Mouse (Mus musculus) liver, embryonic 12.5 days (tissue): Measurements from ENCODE around the gene D730048I06Rik. TPM values are rescaled to one million over a fixed set of nuclear protein-coding genes. Genes with fewer than 3 reads are reported as not detected.
"Not testable (repeated sequence)": the region's sequence is repeated elsewhere in the genome, so short reads cannot be mapped to it uniquely, and the experiment has no call there.

Experiments used
- ATAC-seq: fragments of 200-750 bp; cut with Nextera tagmentation; 2 replicates; pipeline ENCODE4 v1.8.0; 2017; ENCODE audit warnings: moderate number of reproducible peaks, mild to moderate bottlenecking, moderate library complexity
- H3K27ac ChIP-seq: fragments of 300-500 bp; sonication (generic); 2 replicates; pipeline ENCODE4 v1.5.1; 2016; ENCODE audit warnings: mild to moderate bottlenecking
- H3K27me3 ChIP-seq: fragments of 300-500 bp; sonication (generic); replicated peaks from 2 replicates; pipeline ENCODE4 v1.6.1; 2016; ENCODE audit warnings: mild to moderate bottlenecking, moderate library complexity
- H3K36me3 ChIP-seq: fragments of 300-500 bp; sonication (generic); 2 replicates; pipeline ENCODE4 v1.6.1; 2016; ENCODE audit warnings: mild to moderate bottlenecking, moderate library complexity
- H3K4me1 ChIP-seq: fragments of 300-500 bp; sonication (generic); 2 replicates; pipeline ENCODE4 v1.6.1; 2016
- H3K4me2 ChIP-seq: fragments of 300-500 bp; sonication (generic); 2 replicates; pipeline ENCODE4 v1.6.1; 2016; ENCODE audit warnings: mild to moderate bottlenecking, moderate library complexity
- H3K4me3 ChIP-seq: fragments of 300-500 bp; sonication (generic); 2 replicates; pipeline ENCODE4 v1.5.1; 2016; ENCODE audit warnings: mild to moderate bottlenecking, moderate library complexity
- H3K9ac ChIP-seq: fragments of 300-500 bp; sonication (generic); 2 replicates; pipeline ENCODE4 v1.6.1; 2016; ENCODE audit warnings: mild to moderate bottlenecking, moderate library complexity
- H3K9me3 ChIP-seq: fragments of 300-500 bp; sonication (generic); replicated peaks from 2 replicates; pipeline ENCODE4 v1.6.1; 2016; ENCODE audit warnings: mild to moderate bottlenecking, moderate library complexity
- WGBS: fragments of 180-500 bp; shearing (Covaris S2); methylation state at CpG from one replicate; pipeline ENCODE4 v1.1.7; 2016; ENCODE audit not compliant: insufficient replicate concordance; 5-methylcytosine and 5-hydroxymethylcytosine counted together
- polyA plus RNA-seq: library from polyadenylated mRNA; unstranded; fragments of >200 nt; fragmentation: Nextera tagmentation; extraction: Ambion mirVana; gene quantifications from 2 replicates; pipeline ENCODE4 v1.2.1, GENCODE M21; 2016

D730048I06Rik gene
- not detected in 2 replicates for polyA plus RNA-seq

- H3K27ac ChIP-seq: no peak within 1 kb of the TSS
- no peak within 1 kb of the TSS for H3K9ac ChIP-seq
- no peak within 1 kb of the TSS for H3K4me3 ChIP-seq
- H3K4me1 ChIP-seq: no peaks in the 10 kb centered on the region
- ATAC-seq: no peak
- H3K9me3 ChIP-seq: 0 out of 2 replicates have a peak, but pooled peaks cover 1% of the 10 kb centered on the region
- WGBS: 74% methylated on average over 3 of the region's 3 CpGs
- no peaks in the 10 kb centered on the region for H3K27me3 ChIP-seq
- no peak within 1 kb of the TSS for H3K4me2 ChIP-seq
- H3K36me3 ChIP-seq: no peaks in the 10 kb centered on the region
Measured at GRCm38 (mm10) chr9:35790001-35790400, at the start of gene D730048I06Rik, which contains the start of gene Gm27235. Gene D730048I06Rik, minus strand, starts transcription at chr9:35790112. Gene Gm27235, minus strand, starts transcription at chr9:35790101.

- H3K9me3 ChIP-seq: peaks cover 11% of the 10 kb centered on the region; the same call in 1 of the 2 replicates
- not testable (repeated sequence) for H3K4me3 ChIP-seq, H3K27ac ChIP-seq, H3K4me2 ChIP-seq, ATAC-seq, H3K27me3 ChIP-seq, H3K9ac ChIP-seq, H3K4me1 ChIP-seq, H3K36me3 ChIP-seq
- WGBS: 81% methylated on average over 15 of the region's 15 CpGs
Measured at GRCm38 (mm10) chr9:35817881-35818280, 28.0 kb upstream of the D730048I06Rik start.

GRCm38 (mm10) chr9:35798146-35798545 is 8.2 kb upstream of the D730048I06Rik start:
- H3K4me1 ChIP-seq: no peaks in the 10 kb centered on the region
- no peaks in the 10 kb centered on the region for H3K27me3 ChIP-seq
- no peak overlapping the region for H3K4me3 ChIP-seq
- no peak overlapping the region for H3K9ac ChIP-seq
- H3K9me3 ChIP-seq: no peaks in the 10 kb centered on the region
- H3K4me2 ChIP-seq: no peak overlapping the region
- no peak overlapping the region for H3K27ac ChIP-seq
- no peaks in the 10 kb centered on the region for H3K36me3 ChIP-seq
- ATAC-seq: no peak

GRCm38 (mm10) chr9:35778009-35778408 is 11.9 kb downstream of the D730048I06Rik start, which contains the start of gene Gm17727:
Gene Gm17727, minus strand, starts transcription at chr9:35778109.
- no peak for ATAC-seq
- Histone ChIP-seq H3K27ac (no peak within 1 kb of the TSS), H3K4me3 (no peak within 1 kb of the TSS), H3K9me3 (no peaks in the 10 kb centered on the region; the same call in 1 of the 2 replicates), H3K4me2 (no peak within 1 kb of the TSS), H3K36me3 (no peaks in the 10 kb centered on the region), H3K9ac (no peak within 1 kb of the TSS), H3K4me1 (no peaks in the 10 kb centered on the region), H3K27me3 (no peaks in the 10 kb centered on the region)
- 43% methylated on average over 3 of the region's 3 CpGs for WGBS

- Histone ChIP-seq H3K9me3 (no peaks in the 10 kb centered on the region), H3K27ac (no peak overlapping the region), H3K4me1 (no peaks in the 10 kb centered on the region), H3K36me3 (no peaks in the 10 kb centered on the region), H3K4me2 (no peak overlapping the region), H3K27me3 (no peaks in the 10 kb centered on the region), H3K4me3 (no peak overlapping the region), H3K9ac (no peak overlapping the region)
- no peak for ATAC-seq
Measured at GRCm38 (mm10) chr9:35756843-35757242, 33.1 kb downstream of the D730048I06Rik start.

- H3K27ac ChIP-seq: no peak within 1 kb of the TSS
- H3K4me2 ChIP-seq: no peak within 1 kb of the TSS
- H3K4me1 ChIP-seq: no peaks in the 10 kb centered on the region
- no peak within 1 kb of the TSS for H3K4me3 ChIP-seq
- H3K9ac ChIP-seq: no peak within 1 kb of the TSS
- no peaks in the 10 kb centered on the region for H3K36me3 ChIP-seq
- ATAC-seq: no peak
- no peaks in the 10 kb centered on the region for H3K9me3 ChIP-seq
- H3K27me3 ChIP-seq: no peaks in the 10 kb centered on the region
Measured at GRCm38 (mm10) chr9:35740749-35741148, 49.2 kb downstream of the D730048I06Rik start, which contains the start of gene Gm17677. Gene Gm17677, plus strand, starts transcription at chr9:35741049.

Other genes with a start within 250 kb of the D730048I06Rik start
- gene Ddx25, start 231.6 kb downstream of the D730048I06Rik start, polyA plus RNA-seq: 0.65 and 0.67 TPM in 2 replicates
- gene Pus3, start 231.5 kb downstream of the D730048I06Rik start, polyA plus RNA-seq: 11.7 and 12.9 TPM in 2 replicates
- 0.32 and 0.47 TPM in 2 replicates for gene Pate2, start 219.8 kb downstream of the D730048I06Rik start, polyA plus RNA-seq
- 9.4 and 10.8 TPM in 2 replicates for gene Hyls1, start 219.7 kb downstream of the D730048I06Rik start, polyA plus RNA-seq
- gene Pate4, start 178.2 kb downstream of the D730048I06Rik start, polyA plus RNA-seq: not detected in 2 replicates
- not detected in 2 replicates for gene Pate3, start 141.9 kb downstream of the D730048I06Rik start, polyA plus RNA-seq
- not detected in 2 replicates for gene Pate1, start 102.7 kb downstream of the D730048I06Rik start, polyA plus RNA-seq
- gene Gm17677, start 49.1 kb downstream of the D730048I06Rik start, polyA plus RNA-seq: not detected in 2 replicates
- not detected in 2 replicates for gene Gm17727, start 12.0 kb downstream of the D730048I06Rik start, polyA plus RNA-seq
- gene Gm27235, start within 50 bp of the D730048I06Rik start, polyA plus RNA-seq: not detected in 2 replicates
- not detected in 2 replicates for gene 9230110F15Rik, start 54.0 kb upstream of the D730048I06Rik start, polyA plus RNA-seq
- not detected in 2 replicates for gene 9230113P08Rik, start 118.3 kb upstream of the D730048I06Rik start, polyA plus RNA-seq